Mouse (Mus musculus) left cerebral cortex, adult 9 months (tissue): ENCODE measurements around the gene Aurkb.
A peak's percentile ranks its signal among the peaks of the same experiment; 100 is the strongest.

Experiments
- DNase-seq, 2 experiments: peaks; one replicate each; pipeline ENCODE4 v3.0.0; 2022; ENCODE audit warnings: low spot score in 2 of 2

The Aurkb gene

DNA sequence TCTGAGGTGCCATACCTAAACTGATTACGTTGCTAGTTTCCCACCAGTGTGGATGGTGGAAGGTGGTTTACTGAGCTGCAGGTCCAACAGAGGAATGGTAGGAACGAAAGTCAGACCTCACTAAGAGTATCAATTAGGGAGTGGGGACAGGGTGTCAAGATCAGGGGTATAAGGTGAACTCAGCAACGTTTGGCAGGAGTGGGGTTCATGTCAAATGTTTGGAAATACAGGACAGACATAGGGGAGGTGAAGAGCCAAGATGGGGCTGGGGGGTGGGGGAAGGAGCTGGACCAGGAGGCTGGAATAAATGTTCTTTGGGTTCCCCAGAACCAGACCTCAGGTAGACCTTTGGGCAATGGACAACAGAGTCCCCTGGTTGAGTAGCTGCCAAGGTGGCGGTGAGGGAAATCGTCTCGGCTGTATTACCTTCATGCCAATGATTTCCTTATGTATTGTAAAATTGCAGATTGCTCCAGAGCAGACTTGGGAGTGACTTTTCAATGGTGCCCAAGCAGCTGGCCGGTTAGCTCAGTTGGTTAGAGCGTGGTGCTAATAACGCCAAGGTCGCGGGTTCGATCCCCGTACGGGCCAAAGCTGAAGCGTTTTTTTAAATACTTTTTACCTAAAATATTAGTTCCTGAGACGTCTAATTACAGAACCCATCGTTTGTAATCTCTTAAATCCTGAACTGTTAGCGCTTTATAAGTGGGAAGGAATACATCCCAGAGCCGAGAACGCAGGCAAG, 8.8 kb upstream of the Aurkb start:
- DNase-seq, result peak in 1 of 2 experiments; percentile 95

- peak in 1 of 2 experiments; percentile 92 for DNase-seq
Observed at GRCm38 (mm10) chr11:69037231-69038061, 8.0 kb upstream of the Aurkb start.

DNA sequence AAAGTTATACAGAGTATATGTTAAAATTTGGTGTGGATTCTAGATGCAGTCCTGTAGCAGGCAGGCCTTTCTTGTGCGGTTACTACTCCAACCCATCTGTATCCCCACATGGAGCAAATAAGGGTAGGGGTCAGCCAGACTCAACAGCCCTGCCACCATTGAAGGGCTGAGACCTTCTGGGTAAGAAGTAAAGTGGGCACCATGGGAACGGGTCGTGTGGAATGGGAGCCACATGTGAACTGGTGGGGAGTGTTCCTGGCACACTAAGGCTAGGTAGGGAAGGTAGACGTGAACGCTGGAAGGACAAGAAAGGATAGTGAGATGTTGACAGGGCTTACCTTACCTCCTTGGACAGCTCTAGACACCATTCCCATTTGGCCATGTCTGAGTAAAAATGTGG, 7.3 kb upstream of the Aurkb start:
- no peak for DNase-seq

DNA sequence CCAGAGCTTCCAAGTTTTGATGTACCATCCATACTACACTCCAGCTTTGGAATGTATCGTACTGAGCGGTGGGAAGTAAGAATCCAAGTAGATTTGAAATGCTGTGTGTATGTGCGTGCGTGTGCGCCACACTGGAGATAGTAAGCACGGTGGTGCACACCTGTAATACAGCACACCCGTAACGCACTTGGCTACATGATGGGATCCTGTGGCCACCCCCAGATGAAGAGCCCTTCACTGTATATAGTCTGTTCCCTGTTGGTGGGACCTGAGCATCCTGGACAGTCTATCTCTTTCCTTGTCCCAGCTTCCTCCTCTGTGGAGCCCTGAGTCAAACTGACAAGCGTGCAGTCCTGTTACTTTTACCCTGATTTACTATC, 938 bp downstream of the Aurkb start:
- DNase-seq, result no peak

DNA sequence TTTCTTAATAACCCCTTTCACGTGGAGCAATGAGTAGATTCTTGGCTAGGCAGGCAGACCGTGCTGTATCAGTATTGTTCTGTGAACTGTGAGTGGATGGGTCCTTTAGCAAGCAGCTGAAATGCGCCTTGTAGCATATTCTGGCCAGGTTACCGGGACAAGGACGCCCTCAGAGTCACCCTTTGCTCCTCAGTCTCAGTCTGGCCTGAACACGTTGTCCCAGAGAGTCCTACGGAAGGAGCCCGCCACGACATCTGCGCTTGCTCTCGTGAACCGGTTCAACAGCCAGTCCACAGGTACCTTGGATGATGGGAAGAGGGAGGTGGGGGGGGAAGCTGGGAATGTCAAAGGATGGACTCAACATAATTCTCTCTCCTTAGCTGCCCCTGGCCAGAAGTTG, 2.1 kb downstream of the Aurkb start:
- DNase-seq, result no peak

DNA sequence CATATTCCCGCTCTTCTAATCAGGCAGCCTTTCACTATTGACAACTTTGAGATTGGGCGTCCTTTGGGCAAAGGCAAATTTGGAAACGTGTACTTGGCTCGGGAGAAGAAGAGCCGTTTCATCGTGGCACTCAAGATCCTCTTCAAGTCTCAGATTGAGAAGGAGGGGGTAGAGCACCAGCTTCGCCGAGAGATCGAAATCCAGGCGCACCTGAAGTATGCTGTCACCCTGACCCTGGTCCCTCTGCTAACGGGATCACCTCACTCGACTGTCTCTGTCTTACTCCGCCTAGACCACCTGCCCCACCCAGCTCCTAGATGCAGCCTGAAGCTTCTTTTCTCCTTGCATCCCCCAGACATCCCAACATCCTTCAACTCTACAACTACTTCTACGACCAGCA, 2.7 kb downstream of the Aurkb start:
- DNase-seq, result no peak

DNA sequence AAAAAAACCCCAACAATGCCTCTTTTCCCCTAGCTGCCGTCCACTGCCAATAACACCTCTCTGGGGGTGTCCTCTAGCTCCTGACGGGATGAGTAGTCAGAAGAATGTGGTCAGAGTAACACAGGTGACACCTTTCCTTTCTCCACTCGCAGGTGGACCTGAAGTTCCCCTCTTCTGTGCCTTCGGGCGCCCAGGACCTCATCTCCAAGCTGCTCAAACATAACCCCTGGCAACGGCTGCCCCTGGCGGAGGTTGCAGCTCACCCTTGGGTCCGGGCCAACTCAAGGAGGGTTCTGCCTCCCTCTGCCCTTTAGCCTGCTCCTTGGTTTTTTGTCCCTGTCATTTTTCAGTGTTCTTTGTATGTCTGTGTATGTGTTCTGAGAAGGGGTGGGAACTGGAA, 5.3 kb downstream of the Aurkb start:
- no peak for DNase-seq

DNA sequence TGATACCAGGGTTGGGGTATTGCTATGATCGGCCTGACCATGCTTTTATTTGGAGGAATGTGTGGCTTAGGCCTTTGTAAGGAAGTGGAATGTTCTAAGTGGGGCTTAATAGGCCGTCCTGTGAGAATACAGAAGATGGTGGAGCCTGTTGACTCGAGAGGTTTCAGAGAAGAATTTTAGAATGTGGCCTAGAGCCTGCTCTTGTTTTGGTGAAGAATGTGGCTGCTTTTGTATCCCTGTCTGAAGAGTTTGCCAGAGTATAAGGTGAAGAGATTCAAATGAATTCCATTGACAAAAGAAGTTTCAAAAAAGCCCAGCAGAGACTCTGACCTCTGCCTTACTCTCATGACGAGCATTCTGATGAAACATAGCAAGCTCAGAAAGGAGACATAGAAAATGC, 6.3 kb downstream of the Aurkb start:
- DNase-seq, result no peak

DNA sequence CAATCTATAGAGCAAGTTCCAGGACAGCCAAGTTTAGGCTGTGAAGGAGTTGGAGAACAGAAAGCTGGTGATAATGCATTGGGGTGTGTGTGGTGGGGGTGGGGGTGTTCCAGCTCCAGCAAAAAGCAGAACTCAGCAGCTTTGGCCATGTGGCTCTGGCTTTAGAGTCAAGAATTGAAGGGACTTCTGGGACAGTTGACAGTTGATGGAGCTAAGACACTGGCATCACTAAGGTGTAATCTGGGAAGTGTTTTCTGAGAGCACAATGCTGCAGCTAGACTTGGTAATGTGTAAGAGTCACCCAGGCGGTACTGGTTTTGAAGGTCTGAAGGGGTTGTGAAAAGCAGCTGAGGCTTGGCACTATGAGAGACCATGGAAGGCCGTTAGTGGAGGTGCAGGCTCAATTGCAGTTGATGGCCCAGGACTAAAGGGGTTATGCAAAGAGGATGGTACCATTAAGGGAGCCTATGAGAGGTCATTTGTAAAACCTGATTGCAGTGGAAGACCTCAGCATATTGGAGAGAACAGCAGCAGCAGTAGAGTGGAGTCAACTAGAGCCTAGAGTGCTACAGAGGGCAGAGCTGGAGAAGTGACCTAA, 7.5 kb downstream of the Aurkb start:
- DNase-seq, result no peak

GRCm38 (mm10) chr11:69053848-69054247, 8.4 kb downstream of the Aurkb start:
- no peak for DNase-seq

DNA sequence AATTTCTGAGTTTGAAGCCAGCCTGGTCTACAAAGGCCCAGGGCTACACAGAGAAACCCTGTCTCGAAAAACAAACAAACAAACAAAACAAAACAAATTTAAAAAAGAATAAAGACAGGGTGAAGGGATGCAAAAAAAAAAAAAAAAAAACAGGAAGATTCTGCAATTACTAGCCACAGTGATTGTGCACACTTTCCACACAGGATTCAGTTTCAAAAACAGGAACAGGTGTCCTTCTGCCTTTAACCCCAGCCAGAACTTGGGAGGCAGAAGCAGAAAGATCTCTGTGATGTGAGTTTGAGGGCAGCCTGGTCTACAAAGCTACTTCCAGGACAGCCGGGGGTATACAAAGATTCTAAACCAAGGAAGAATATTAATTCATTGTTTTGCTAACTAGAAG, 12.8 kb downstream of the Aurkb start:
- DNase-seq, result no peak

GRCm38 (mm10) chr11:69058729-69059356, 13.4 kb downstream of the Aurkb start:
- DNase-seq, result no peak

- DNase-seq, result peak; percentile 97 to 98
Observed at GRCm38 (mm10) chr11:69059357-69059974, 14.0 kb downstream of the Aurkb start, which contains the start of gene Borcs6. Gene Borcs6, plus strand, starts transcription at chr11:69059717.

GRCm38 (mm10) chr11:69059975-69060411, 14.5 kb downstream of the Aurkb start:
- DNase-seq, result peak in 1 of 2 experiments; percentile 55

DNA sequence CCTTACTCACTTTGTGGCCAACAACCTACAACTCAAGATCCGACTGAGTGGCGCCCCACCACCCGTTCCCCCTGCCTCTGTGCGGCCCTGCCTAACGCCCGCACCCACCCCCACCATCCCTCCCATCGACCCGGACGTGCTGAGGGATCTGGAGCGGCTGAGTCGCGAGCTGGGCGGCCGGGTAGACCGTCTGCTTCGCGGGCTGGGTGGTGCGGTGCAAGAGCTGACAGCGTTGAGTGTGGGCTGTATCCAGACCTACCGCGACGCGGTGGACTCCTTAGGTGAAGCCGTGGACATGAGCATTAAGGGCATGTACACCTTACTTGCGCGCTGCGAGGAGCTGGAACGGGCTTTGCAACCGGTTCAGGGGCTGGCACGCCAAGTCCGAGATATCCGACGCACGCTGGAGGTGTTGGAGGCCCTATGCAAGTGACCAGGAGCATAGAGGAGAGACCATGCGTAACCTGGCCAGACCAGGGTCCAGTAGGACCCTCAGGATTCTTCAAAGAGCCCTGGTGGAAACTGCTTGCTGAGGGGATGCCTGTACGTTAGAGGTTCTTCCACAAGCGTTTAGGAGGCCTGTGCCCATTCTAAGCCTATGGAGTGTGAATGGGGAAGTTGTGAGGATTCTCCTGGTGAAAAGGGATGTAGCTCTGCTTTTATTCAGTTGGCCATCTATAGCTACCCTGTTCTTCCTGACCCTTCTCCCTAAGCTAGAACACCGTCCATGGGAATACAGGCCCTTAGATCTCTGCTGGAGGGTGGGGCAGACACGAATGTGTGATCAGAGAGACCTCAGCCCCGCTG, 15.2 kb downstream of the Aurkb start:
- no peak for DNase-seq

DNA sequence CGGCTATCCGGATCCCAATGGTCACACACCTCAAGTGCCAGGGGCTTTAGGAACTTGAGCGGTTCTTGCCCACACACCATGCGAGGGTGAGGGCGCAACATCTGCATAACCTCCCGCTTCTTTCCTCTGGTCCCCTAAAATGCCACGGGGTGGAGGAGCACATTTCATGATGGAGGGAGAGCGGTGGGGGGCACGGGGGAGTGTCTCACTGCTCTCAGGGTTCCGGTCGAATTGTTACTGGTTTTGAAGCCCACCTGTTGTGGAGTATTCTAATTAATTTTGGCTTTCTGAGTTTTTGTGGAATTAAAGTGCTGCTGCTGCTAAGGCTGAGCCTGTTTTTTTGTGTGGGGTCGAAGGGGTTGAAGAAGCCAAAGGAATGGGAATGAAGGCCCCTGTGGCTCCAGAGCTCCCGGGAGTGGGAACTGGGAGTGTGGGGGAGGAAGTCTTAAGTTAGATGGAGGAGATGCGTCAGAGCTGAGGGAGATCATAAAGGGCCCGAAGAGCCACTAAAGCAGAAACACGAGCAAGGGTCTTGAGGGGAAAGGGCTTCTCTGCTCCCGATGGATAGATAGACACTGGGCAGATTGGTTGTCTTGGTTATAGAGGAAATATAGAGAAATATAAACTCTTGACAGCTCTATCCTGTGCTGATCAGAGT, 15.9 kb downstream of the Aurkb start:
- DNase-seq, result no peak

GRCm38 (mm10) chr11:69062194-69062760, 16.8 kb downstream of the Aurkb start:
- DNase-seq, result peak in 1 of 2 experiments; percentile 88

- DNase-seq, result peak in 1 of 2 experiments; percentile 98
Observed at GRCm38 (mm10) chr11:69062761-69063224, 17.3 kb downstream of the Aurkb start.

- DNase-seq, result peak in 1 of 2 experiments; percentile 62
Observed at GRCm38 (mm10) chr11:69063413-69064201, 18.2 kb downstream of the Aurkb start.
